Mouse (Mus musculus) testis, postnatal 10 days (tissue): ENCODE results near the gene Gm3015.
"Not testable (repeated sequence)": the region's sequence is repeated elsewhere in the genome, so short reads cannot be mapped to it uniquely, and the experiment has no call there.

Experiments used
- DNase-seq: peaks from one replicate; pipeline ENCODE4 v3.0.0; 2021; ENCODE audit warnings: low spot score

Gene Gm3015

DNA sequence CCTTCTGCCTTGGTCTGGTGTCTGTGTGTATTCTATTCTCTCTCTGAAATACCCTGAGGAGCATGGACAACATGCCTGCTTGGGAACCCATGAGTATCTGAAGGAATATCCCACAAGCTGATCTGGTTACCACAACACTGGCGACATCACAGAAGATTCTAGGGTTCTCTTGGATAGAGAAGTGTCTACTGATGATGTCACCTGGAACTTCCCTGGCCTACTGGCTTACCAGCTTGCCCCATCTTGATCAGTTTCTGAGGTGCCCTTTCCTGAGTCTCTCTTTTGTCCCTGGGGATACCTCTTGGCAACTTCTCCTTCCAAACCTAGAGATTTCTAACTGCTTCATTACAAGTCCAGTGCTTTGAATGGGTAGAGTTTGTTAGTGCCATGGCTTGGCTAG is at the start of gene Gm3015:
Gene Gm3015 (minus strand): TSS at position 101 of the 400 bp plus-strand sequence.
- not testable (repeated sequence) for DNase-seq

DNA sequence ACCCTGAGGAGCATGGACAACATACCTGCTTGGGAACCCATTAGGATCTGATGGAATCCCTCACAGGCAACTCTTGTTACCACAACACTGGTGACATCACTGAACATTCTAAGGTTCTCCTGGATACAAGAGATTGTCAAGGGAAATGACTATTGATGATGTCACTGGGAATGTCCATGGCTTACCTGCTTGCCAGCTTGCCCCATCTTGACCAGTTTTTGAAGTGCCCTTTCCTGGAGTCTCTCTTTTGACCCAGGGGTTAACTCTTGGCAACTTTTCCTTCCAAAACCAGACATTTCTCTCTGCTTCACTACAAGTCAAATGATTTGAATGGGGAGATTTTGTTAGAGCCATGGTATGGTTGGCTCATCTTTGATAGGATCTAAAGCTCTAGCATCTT is 29.3 kb upstream of the Gm3015 start, which contains the start of gene Gm10377:
Gene Gm10377 (minus strand): TSS at position 101 of the 400 bp plus-strand sequence.
- not testable (repeated sequence) for DNase-seq
